Mouse (Mus musculus): ENCODE measurements at regions not wholly inside any gene's neighbourhood (a gene's known extent, or its start where the extent isn't known, plus 50 kb on each side); places are given as distances from the start of the nearest gene placed in this dataset.

DNA sequence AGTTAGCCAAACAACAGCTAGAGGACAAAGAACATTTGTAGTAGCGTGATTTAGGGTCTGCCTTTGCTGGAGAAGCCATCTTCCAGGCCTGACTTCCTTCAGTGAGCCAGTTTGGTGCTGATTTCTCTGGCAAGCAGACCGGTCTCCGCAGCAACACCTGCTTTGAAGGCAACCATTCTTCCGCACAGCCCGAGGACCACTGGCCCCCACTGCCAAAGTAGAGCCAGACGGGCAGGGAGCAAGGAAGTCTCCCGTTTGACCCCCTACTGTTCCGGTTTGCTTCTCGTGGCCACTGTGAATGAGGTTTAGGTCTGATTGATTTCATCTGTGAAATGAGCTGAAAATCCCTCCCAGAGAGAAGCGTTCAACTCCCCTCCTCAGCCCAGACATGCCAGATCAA, 471.0 kb downstream of the Tshz3 start:
- TF ChIP-seq ZNF384 (IDR thresholded peaks at IDR 0.05; ENCODE audit: low read depth, low read length) (no peak), HCFC1 (IDR thresholded peaks at IDR 0.05; ENCODE audit: borderline replicate concordance, insufficient read depth, low read length) (no peak), ZC3H11A (IDR thresholded peaks at IDR 0.05; ENCODE audit: borderline replicate concordance, low read depth, low read length) (no peak)
